Mouse (Mus musculus): Measurements from ENCODE around the gene Aplnr.

DNA sequence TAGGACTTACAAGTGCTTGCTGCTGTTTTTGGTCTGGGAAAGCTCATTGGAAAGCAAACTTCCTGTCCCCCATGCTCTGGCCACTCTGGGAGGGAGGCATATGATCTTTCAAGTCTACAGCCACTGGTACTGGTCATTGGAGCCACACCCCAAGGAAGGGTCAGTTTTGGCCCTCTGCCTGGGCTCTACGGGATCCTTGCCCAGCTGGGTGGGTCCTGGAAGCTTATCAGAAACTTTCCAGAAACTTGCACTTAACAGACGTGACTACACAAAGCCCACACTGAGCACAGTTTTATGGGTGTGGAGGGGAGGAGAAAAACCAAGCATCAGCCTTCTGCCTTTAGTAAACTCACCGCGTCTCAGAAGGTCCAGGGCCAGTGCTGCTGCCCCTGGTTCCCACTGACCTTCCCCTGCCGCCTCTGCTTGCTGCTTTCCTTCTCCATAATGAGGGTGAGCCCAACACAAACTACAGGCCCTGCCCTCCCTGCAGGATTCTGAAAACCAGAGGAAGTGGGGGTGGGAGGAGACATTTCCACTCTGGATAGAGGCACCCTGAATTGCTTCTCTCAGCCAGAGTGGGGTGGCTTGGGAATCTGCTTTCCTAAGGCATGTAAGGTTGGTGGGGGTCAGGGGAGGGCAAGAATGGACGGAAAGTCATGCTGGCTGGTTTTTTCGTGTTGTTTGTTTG, 37.1 kb upstream of the Aplnr start:
- TF ChIP-seq CTCF (IDR thresholded peaks at IDR 0.05; ENCODE audit: low read depth, low read length) (no peak), POLR2A (IDR thresholded peaks at IDR 0.05; ENCODE audit: insufficient read depth, low read length) (no peak), EP300 (IDR thresholded peaks at IDR 0.05; ENCODE audit: insufficient read depth, low read depth, low read length) (no peak)
